Mouse (Mus musculus) kidney, adult 8-10 months (tissue): Measurements from ENCODE around the gene Cct7.

Source experiments
- DNase-seq, 2 experiments: peaks; one replicate each; pipeline ENCODE4 v3.0.0; 2022

The Cct7 gene

GRCm38 (mm10) chr6:85504908-85505307, 53.6 kb downstream of the Cct7 start:
- no peak for DNase-seq

- DNase-seq: no peak
These were observed 57.3 kb downstream of the Cct7 start for GRCm38 (mm10) chr6:85508602-85509001.

GRCm38 (mm10) chr6:85510476-85510875, 59.2 kb downstream of the Cct7 start:
- peak in 1 of 2 experiments; percentile 42 for DNase-seq

- peak in 1 of 2 experiments; percentile 20 for DNase-seq
These were observed 60.2 kb downstream of the Cct7 start for GRCm38 (mm10) chr6:85511286-85512055.

- no peak for DNase-seq
These were observed 60.7 kb downstream of the Cct7 start for GRCm38 (mm10) chr6:85512056-85512440.

GRCm38 (mm10) chr6:85512577-85513530, 61.5 kb downstream of the Cct7 start:
- no peak for DNase-seq

- no peak for DNase-seq
These were observed 62.2 kb downstream of the Cct7 start, which contains the start of gene Egr4 for GRCm38 (mm10) chr6:85513531-85513910. Gene Egr4, minus strand, starts transcription at chr6:85513589.

- no peak for DNase-seq
These were observed 64.6 kb downstream of the Cct7 start for GRCm38 (mm10) chr6:85515941-85516340.
